Mouse (Mus musculus) neural tube, embryonic 13.5 days (tissue): Measurements from ENCODE around the gene Dusp27. TPM values are rescaled to one million over a fixed set of nuclear protein-coding genes. Genes with fewer than 3 reads are reported as not detected.
A peak's percentile ranks its signal among the peaks of the same experiment; 100 is the strongest.

Source experiments
- ATAC-seq: fragments of 200-750 bp; cut with Nextera tagmentation; 2 replicates; pipeline ENCODE4 v1.8.0; 2017; ENCODE audit warnings: low read depth, mild to moderate bottlenecking, moderate TSS enrichment, moderate library complexity
- H3K27ac ChIP-seq: fragments of 300-500 bp; sonication (generic); replicated peaks from 2 replicates; pipeline ENCODE4 v1.5.1; 2015; ENCODE audit warnings: moderate library complexity, mild to moderate bottlenecking, inconsistent platforms
- H3K27me3 ChIP-seq: fragments of 300-500 bp; sonication (generic); 2 replicates; pipeline ENCODE4 v1.6.1; 2015; ENCODE audit warnings: mild to moderate bottlenecking, inconsistent platforms
- H3K36me3 ChIP-seq: fragments of 300-500 bp; sonication (generic); 2 replicates; pipeline ENCODE4 v1.6.1; 2015; ENCODE audit warnings: mild to moderate bottlenecking, inconsistent platforms
- H3K4me1 ChIP-seq: fragments of 300-500 bp; sonication (generic); replicated peaks from 2 replicates; pipeline ENCODE4 v1.6.1; 2015; ENCODE audit warnings: inconsistent platforms
- H3K4me2 ChIP-seq: fragments of 300-500 bp; sonication (generic); 2 replicates; pipeline ENCODE4 v1.6.1; 2015; ENCODE audit warnings: inconsistent platforms, mild to moderate bottlenecking, moderate library complexity
- H3K4me3 ChIP-seq: fragments of 300-500 bp; sonication (generic); 2 replicates; pipeline ENCODE4 v1.5.1; 2015; ENCODE audit warnings: mild to moderate bottlenecking, inconsistent platforms
- H3K9ac ChIP-seq: fragments of 300-500 bp; sonication (generic); 2 replicates; pipeline ENCODE4 v1.6.1; 2015; ENCODE audit warnings: moderate library complexity, mild to moderate bottlenecking, inconsistent platforms
- H3K9me3 ChIP-seq: fragments of 300-500 bp; sonication (generic); 2 replicates; pipeline ENCODE4 v1.6.1; 2016; ENCODE audit warnings: inconsistent platforms
- WGBS: fragments of 180-500 bp; shearing (Covaris S2); methylation state at CpG from one replicate; pipeline ENCODE4 v1.1.7; 2015; 5-methylcytosine and 5-hydroxymethylcytosine counted together
- polyA plus RNA-seq: library from polyadenylated mRNA; unstranded; fragments of >200 nt; fragmentation: Nextera tagmentation; extraction: Ambion mirVana; gene quantifications from 2 replicates; pipeline ENCODE4 v1.2.1, GENCODE M21; 2015

The Dusp27 gene
- polyA plus RNA-seq, 1 experiment from 2014 or later, result 1.6 TPM

DNA sequence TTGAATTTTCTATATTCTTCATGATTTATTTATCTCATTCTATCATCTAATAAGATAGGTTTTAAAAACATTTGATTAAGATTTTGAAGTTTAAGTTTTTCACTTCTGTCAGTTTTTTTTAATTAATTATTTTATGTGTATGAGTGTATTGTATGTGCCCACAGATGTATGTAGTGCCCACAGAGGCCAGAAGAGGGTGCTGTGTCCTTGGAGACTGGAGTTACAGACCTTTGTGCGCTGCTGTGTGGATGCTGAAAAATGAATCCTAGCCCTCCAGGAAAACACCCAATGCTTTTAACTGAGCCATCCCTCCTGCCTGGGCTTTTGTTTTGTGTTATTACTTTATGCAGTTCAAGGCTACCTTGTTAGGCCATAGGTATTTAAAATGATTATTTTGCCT, 4.7 kb downstream of the Dusp27 start:
- H3K4me3 ChIP-seq, result no peak overlapping the region
- H3K4me2 ChIP-seq, result no peak overlapping the region
- H3K9me3 ChIP-seq, result no peaks in the 10 kb centered on the region
- H3K27me3 ChIP-seq, result no peaks in the 10 kb centered on the region
- H3K27ac ChIP-seq, result no peak overlapping the region
- H3K4me1 ChIP-seq, result peaks cover 7% of the 10 kb centered on the region
- 94% methylated on average over 1 of the region's 1 CpGs for WGBS
- H3K36me3 ChIP-seq, result no peaks in the 10 kb centered on the region
- no peak overlapping the region for H3K9ac ChIP-seq
- ATAC-seq, result no peak

DNA sequence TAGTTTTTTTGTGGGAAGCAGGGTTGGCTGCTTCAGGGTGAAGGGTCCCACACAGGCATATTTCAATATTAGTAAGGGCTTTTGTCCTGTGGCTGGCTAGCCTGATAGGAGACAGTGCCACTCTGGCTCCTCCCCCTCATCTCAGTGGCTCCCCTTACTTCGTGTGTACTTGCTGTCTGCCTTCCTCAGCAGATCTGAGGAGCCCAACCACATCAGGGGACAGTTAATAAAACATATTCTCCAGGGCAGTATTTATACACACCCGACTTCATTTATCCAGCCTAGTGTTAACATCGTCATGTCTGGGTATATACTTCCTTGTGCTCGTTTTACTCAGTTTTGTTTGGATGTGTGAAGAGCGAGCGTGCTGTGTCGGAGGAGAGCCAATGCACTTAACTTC, 5.6 kb downstream of the Dusp27 start:
- H3K9ac ChIP-seq, result no peak overlapping the region

DNA sequence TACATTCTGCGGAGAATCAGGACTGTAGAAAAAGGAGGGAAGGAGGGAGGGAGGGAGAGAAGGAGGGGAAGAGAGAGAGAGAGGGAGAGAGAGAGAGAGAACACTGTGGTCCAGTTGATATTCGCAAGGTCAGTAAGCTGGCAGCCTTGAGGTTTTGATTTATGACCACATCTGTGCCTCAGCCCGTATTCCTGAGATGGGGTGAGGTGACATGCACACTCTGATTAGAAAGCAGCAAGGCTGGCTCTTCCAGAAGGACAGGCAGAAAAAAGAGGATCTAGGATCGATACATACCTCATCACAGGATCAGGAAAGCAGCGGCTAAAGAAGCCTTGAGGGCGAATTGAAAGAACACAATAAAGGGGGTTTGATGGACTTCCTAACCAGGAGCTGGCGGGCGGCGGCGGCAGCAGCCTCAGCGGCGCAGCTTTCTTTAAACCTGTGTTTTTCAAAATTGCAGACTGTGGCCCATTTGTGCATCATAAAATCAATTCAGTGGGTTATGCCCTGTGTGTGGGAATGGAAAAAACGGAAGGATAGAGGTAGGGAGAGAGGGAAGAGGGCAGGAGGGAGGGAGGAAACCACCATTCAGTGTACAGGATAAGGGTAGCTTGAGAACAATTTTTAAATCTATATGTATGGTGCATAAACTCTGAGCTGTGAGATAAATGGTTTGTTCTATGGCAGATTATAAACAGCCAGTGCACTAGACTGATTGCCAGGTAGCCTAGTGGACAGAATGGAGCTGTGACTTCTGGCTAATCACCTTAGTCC, 9.7 kb downstream of the Dusp27 start:
- Histone ChIP-seq H3K9me3 (no peaks in the 10 kb centered on the region), H3K36me3 (no peaks in the 10 kb centered on the region), H3K4me2 (peak overlapping the region; percentile 13; the same call in 1 of the 2 replicates), H3K9ac (0 out of 2 replicates have a peak overlapping the region, but pooled peaks have one; percentile 22), H3K27me3 (no peaks in the 10 kb centered on the region), H3K4me1 (peaks cover 10% of the 10 kb centered on the region), H3K4me3 (no peak overlapping the region), H3K27ac (peak overlapping the region; percentile 65)
- ATAC-seq, result peak; percentile 47
- WGBS, result 50% methylated on average over 13 of the region's 13 CpGs

More for the DNA sequence above, 5.6 kb downstream of the Dusp27 start:
- H3K36me3 ChIP-seq, result no peaks in the 10 kb centered on the region
- no peak overlapping the region for H3K4me3 ChIP-seq
- no peak for ATAC-seq
- H3K4me1 ChIP-seq, result peaks cover 10% of the 10 kb centered on the region
- H3K4me2 ChIP-seq, result no peak overlapping the region
- 80% methylated on average over 7 of the region's 7 CpGs for WGBS
- H3K9me3 ChIP-seq, result no peaks in the 10 kb centered on the region
- H3K27ac ChIP-seq, result no peak overlapping the region
- no peaks in the 10 kb centered on the region for H3K27me3 ChIP-seq

DNA sequence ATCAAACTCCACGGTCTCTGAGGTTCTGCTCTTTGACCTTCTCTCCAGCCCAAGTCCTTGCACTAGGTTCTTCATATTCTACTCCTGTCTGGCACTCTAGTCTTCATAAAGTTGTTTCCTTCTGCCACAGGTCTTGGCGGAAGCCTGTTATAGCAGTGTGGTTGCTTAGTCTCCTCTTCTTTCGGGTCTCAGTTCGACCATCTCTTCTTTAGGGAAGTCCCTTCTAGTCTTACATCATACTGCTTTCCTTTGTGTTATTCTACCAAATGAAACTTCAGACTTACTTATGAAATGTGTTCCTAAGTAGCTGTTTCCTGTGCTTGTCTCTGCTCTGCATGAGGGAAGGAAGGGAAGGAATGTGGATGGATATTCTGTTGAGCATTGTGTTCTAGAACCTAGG, 12.0 kb downstream of the Dusp27 start:
- Histone ChIP-seq H3K9me3 (no peaks in the 10 kb centered on the region), H3K4me1 (peaks cover 10% of the 10 kb centered on the region), H3K36me3 (no peaks in the 10 kb centered on the region), H3K27ac (no peak overlapping the region), H3K9ac (no peak overlapping the region), H3K4me3 (no peak overlapping the region), H3K4me2 (no peak overlapping the region), H3K27me3 (no peaks in the 10 kb centered on the region)
- 90% methylated on average over 4 of the region's 4 CpGs for WGBS
- no peak for ATAC-seq

DNA sequence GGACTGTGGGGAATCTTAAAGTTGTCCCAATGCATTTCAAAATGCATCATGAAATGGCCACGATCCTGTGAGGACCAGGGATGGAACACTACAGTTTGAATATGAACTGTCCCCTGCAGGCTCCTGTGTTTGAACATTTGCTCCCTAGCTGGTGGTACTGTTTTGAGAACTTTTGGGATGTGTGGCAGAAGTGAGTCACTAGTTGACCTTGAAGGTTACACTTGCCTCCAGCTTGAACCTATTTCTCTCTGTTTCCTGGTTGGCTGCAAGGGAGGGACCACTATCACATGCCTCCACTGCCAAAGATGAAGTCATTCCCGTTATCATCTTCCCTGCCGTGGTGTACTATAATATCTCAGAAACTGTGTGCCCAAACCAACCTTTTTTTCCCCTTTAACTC, 12.7 kb downstream of the Dusp27 start:
- Histone ChIP-seq H3K9me3 (no peaks in the 10 kb centered on the region), H3K4me1 (peaks cover 10% of the 10 kb centered on the region), H3K27ac (no peak overlapping the region), H3K9ac (no peak overlapping the region), H3K27me3 (no peaks in the 10 kb centered on the region), H3K36me3 (no peaks in the 10 kb centered on the region), H3K4me3 (no peak overlapping the region), H3K4me2 (no peak overlapping the region)
- WGBS, result 93% methylated on average over 3 of the region's 3 CpGs
- ATAC-seq, result no peak

DNA sequence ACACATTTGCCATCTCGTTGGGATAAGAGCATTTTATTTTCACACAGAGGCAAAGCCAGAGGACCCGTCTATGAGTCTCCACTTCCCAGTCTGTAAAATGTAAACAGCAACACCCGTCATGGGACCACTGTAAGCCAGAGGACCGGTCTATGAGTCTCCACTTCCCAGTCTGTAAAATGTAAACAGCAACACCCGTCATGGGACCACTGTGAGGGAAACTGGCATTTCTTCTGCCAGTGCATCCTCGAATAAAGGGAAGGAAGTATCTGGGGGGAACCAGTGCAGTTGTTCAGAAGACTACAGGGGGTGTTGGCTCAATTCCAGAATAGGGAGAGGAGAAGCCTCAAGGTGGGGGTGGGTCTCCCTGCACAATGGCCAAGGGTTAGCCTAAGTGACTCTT, 22.3 kb downstream of the Dusp27 start:
- Histone ChIP-seq H3K27me3 (no peaks in the 10 kb centered on the region), H3K9ac (no peak overlapping the region), H3K4me2 (no peak overlapping the region), H3K4me3 (no peak overlapping the region), H3K27ac (no peak overlapping the region), H3K36me3 (no peaks in the 10 kb centered on the region), H3K9me3 (no peaks in the 10 kb centered on the region), H3K4me1 (peaks cover 10% of the 10 kb centered on the region; the same call in 1 of the 2 replicates)
- no peak for ATAC-seq
- 81% methylated on average over 6 of the region's 6 CpGs for WGBS

DNA sequence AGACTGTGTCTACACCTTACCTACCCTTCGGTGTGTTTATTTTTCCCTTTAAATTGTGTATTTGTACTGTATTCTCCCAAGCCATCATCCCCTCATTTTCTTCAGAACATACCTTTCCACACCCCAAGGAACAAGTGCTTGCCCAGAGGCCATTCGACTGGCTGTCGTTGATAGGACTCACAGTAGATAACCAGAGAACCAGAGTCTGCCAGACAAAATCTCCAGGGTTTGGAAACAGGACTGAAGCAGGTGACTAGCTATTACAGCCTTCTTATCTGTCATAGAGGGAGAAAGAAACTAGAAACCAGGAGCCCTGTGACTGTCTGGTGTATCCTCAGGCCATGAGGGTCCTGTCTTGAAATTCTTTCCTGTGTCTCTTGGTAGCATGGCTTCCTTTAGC, 22.9 kb downstream of the Dusp27 start:
- ATAC-seq, result no peak
- H3K9me3 ChIP-seq, result no peaks in the 10 kb centered on the region
- 97% methylated on average over 3 of the region's 3 CpGs for WGBS
- no peaks in the 10 kb centered on the region for H3K36me3 ChIP-seq
- H3K9ac ChIP-seq, result no peak overlapping the region
- H3K27ac ChIP-seq, result no peak overlapping the region
- H3K4me1 ChIP-seq, result peaks cover 10% of the 10 kb centered on the region; the same call in 1 of the 2 replicates
- H3K4me3 ChIP-seq, result no peak overlapping the region
- no peak overlapping the region for H3K4me2 ChIP-seq
- no peaks in the 10 kb centered on the region for H3K27me3 ChIP-seq

DNA sequence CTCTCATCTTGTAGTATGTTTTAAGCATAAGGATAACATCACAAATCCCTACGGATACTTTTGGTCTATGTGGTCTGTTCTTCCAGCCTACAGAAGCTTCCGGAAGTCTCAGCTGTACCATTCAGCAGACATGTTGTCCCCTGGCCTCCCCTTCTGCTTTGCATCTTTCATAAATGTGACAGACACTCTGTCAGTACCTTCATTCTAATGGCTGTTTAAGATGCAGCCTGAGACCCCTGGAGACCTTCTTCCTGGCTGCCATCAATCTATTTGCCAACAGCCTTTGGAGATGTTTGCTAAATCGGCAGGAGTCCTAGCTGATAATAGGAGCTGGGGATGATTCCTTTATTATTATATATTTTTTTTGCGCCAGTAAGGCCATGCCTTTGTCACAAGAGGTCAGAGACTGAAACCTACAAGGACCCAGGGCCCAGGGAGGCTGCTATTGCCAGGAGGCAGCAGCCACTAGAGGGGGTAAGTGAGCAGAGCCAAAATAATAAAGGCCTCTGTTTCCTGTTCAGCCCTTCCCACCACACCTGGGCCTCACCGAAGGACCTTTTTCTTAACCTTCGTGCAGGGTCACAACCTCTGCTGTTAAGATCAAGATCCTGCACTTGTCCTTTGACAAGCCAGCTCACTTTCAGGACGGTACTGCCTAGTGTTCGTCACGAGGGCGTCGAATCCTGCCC, 24.7 kb downstream of the Dusp27 start:
- no peak overlapping the region for H3K9ac ChIP-seq
- no peaks in the 10 kb centered on the region for H3K27me3 ChIP-seq
- H3K4me3 ChIP-seq, result no peak overlapping the region
- H3K9me3 ChIP-seq, result no peaks in the 10 kb centered on the region
- H3K27ac ChIP-seq, result peak overlapping the region; percentile 33
- H3K4me2 ChIP-seq, result no peak overlapping the region
- H3K36me3 ChIP-seq, result no peaks in the 10 kb centered on the region
- peaks cover 10% of the 10 kb centered on the region; the same call in 1 of the 2 replicates for H3K4me1 ChIP-seq
- 61% methylated on average over 11 of the region's 11 CpGs for WGBS
- no peak for ATAC-seq

DNA sequence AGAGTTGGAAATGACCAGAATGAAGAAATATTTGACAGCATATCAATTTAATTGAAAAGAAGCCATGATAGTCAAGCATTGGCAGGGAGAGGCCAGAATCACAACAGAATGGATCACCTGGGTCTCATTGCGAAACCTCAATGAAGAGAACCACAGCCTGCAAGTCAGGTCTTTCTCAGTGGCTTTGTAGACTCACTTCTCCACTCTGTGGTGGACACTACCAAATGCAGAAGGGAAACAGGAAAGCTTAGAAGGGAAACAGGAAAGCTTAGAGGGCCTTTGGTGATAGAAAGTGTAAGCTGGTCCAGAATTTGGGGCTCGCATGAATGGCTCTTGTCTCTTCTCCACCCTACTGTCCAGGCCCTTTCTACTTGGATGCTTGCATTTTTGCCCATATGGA, 29.6 kb downstream of the Dusp27 start:
- no peak overlapping the region for H3K27ac ChIP-seq
- no peaks in the 10 kb centered on the region for H3K36me3 ChIP-seq
- no peaks in the 10 kb centered on the region for H3K27me3 ChIP-seq
- no peak overlapping the region for H3K4me2 ChIP-seq
- H3K4me1 ChIP-seq, result peaks cover 3% of the 10 kb centered on the region; the same call in 1 of the 2 replicates
- H3K4me3 ChIP-seq, result no peak overlapping the region
- no peak for ATAC-seq
- WGBS, result 94% methylated on average over 2 of the region's 2 CpGs
- H3K9ac ChIP-seq, result no peak overlapping the region
- no peaks in the 10 kb centered on the region for H3K9me3 ChIP-seq

DNA sequence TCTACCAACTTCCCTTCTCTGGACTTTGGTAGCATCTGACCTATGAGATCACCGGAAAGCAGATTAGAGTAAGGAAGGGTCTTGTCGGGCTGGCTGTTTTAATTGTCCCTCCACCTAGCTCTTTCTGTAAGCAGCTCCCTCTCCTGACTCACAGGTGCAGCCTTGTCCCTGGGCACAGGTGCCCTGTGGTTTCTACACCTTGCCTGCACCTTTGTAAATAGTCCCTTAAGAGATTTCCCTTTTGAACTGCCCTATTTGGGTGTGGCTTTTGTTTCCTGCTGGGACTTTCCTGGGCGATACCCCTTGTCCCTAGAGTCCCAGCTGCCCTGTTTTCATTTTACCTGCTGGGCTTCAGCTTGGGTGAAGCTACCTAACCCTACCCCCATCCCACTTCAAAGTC, 33.3 kb downstream of the Dusp27 start:
- no peaks in the 10 kb centered on the region for H3K36me3 ChIP-seq
- H3K4me3 ChIP-seq, result no peak overlapping the region
- no peak overlapping the region for H3K9ac ChIP-seq
- no peaks in the 10 kb centered on the region for H3K9me3 ChIP-seq
- no peaks in the 10 kb centered on the region for H3K4me1 ChIP-seq
- ATAC-seq, result no peak
- no peak overlapping the region for H3K4me2 ChIP-seq
- no peak overlapping the region for H3K27ac ChIP-seq
- no peaks in the 10 kb centered on the region for H3K27me3 ChIP-seq
- WGBS, result 87% methylated on average over 3 of the region's 3 CpGs

DNA sequence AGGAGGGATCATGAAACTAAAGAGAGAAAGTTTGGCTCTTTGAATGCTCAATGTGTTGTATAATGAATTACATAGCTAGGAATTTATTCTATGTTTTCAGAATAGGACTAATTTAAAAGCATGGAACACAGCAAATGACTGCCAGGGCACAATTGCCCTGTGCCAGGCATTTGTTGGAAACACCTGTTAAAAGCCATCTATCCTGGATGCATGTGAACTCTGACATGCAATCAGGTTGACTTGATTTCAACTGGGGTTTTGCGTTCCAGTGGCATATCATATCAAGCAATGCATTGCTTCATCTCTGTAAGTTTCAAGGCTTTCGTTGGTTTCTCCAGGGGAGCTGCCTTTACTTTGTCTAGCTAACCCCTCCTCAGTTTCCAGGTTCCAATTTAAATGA, 37.4 kb downstream of the Dusp27 start:
- no peaks in the 10 kb centered on the region for H3K27me3 ChIP-seq
- 96% methylated on average over 2 of the region's 2 CpGs for WGBS
- H3K4me3 ChIP-seq, result no peak overlapping the region
- H3K4me1 ChIP-seq, result peaks cover 8% of the 10 kb centered on the region
- no peaks in the 10 kb centered on the region for H3K9me3 ChIP-seq
- H3K27ac ChIP-seq, result no peak overlapping the region
- no peak for ATAC-seq
- no peak overlapping the region for H3K4me2 ChIP-seq
- H3K36me3 ChIP-seq, result no peaks in the 10 kb centered on the region
- no peak overlapping the region for H3K9ac ChIP-seq

DNA sequence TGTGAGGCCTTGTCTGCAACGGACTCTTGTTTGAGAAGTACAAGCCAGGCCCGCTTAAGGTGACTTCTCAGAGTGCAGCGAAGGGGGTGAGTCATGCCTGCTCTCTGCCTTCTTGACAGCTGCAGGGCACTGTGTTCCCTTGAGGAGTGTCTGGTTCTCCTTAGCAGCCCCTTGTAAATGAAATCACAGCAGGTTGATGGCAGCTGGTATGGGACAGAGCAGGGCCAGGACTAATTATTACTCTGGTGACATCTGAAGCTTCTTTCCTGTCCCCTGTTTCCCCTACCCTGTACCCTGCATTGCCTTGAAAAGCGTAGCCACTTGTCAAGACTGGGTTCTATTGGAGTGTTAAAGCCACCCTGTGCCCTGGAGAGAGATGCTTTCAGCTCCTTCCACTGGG, 38.0 kb downstream of the Dusp27 start:
- H3K27ac ChIP-seq, result no peak overlapping the region

More for the DNA sequence above, 38.0 kb downstream of the Dusp27 start:
- ATAC-seq, result no peak
- Histone ChIP-seq H3K4me3 (no peak overlapping the region), H3K36me3 (no peaks in the 10 kb centered on the region), H3K9me3 (no peaks in the 10 kb centered on the region), H3K9ac (no peak overlapping the region), H3K27me3 (no peaks in the 10 kb centered on the region), H3K4me1 (peaks cover 8% of the 10 kb centered on the region), H3K4me2 (no peak overlapping the region)
- 71% methylated on average over 4 of the region's 4 CpGs for WGBS
